Mouse (Mus musculus): ENCODE results near the gene Brd7.

- no peak for TF ChIP-seq POLR2A (IDR thresholded peaks at IDR 0.05; ENCODE audit: control insufficient read depth, extremely low read depth, insufficient read depth, low read length, poor library complexity)
- TF ChIP-seq CTCF (IDR thresholded peaks at IDR 0.05; ENCODE audit: borderline replicate concordance, control insufficient read depth, extremely low read depth, insufficient read depth, low read length, poor library complexity) = no peak
These were observed 35.7 kb downstream of the Brd7 start for GRCm38 (mm10) chr8:88326328-88326727.

All from thymus, adult 2 months (tissue).